ENCODE assay signal across 9 mouse cellular contexts in the genomic region with DNA sequence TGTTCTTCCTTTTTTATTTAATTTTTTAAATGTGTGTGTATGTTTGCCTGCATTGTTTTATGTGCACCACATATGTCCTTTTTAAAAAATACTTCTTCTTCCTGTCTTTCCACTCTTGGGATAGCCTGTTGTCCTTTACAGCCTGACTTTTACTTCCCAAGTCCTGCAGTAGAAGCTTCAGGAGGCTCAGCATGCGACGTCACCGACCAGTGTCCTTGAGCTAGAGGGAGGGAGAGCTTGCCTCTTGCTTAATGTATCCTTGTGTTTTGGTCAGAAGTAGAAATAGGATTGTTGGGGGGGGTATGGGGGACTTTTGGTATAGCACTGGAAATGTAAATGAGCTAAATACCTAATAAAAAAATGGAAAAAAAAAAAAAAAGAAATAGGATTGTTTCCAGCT.
"Had no signal": no experiment of that assay in that cellular context is flagged by ENCODE, and none has a peak within 500 bp of the region (broad histone marks: within the 10 kb centered on the region; RNA-seq: fewer than 3 reads in every experiment).

No protein-coding gene starts in this region.

- DNase-seq: lung, adult 18-20 months; lung, embryonic 14.5 days; lung, postnatal 10 days; lung, postnatal 4 days; midbrain, embryonic 14.5 days; right cerebral cortex, postnatal 14 days; thymus, adult 2 months; thymus, postnatal 25 days; thymus, postnatal 4 days had no signal
